Mouse (Mus musculus) macrophage (primary cell): Measurements from ENCODE around the gene Ralgps1. TPM values are rescaled to one million over a fixed set of nuclear protein-coding genes. Genes with fewer than 3 reads are reported as not detected.
"Not testable (repeated sequence)": the region's sequence is repeated elsewhere in the genome, so short reads cannot be mapped to it uniquely, and the experiment has no call there.

Experiments used
- H3K27ac ChIP-seq: fragments of 350-480 bp; formaldehyde crosslinking; 2 replicates; pipeline ENCODE4 v1.9.0; 2021
- H3K36me3 ChIP-seq: fragments of 350-480 bp; formaldehyde crosslinking; 2 replicates; pipeline ENCODE4 v1.9.0; 2021; ENCODE audit errors: inconsistent target
- H3K4me3 ChIP-seq: fragments of 350-480 bp; formaldehyde crosslinking; 2 replicates; pipeline ENCODE4 v1.9.0; 2021; ENCODE audit errors: inconsistent target
- H3K79me2 ChIP-seq: fragments of 350-480 bp; formaldehyde crosslinking; 2 replicates; pipeline ENCODE4 v1.9.0; 2021; ENCODE audit errors: inconsistent target
- WGBS: methylation state at CpG from one replicate; pipeline ENCODE4 v1.1.7; 2026; ENCODE audit warnings: inconsistent platforms; ENCODE audit not compliant: missing documents; 5-methylcytosine and 5-hydroxymethylcytosine counted together
- polyA plus RNA-seq: library from polyadenylated mRNA; stranded (reverse); fragments of 250-400 nt; gene quantifications from 3 replicates; pipeline ENCODE4 v1.2.4, GENCODE M21; 2018; ENCODE audit warnings: inconsistent platforms

Ralgps1 gene
- polyA plus RNA-seq, 1 experiment from 2014 or later: 2.3 TPM

DNA sequence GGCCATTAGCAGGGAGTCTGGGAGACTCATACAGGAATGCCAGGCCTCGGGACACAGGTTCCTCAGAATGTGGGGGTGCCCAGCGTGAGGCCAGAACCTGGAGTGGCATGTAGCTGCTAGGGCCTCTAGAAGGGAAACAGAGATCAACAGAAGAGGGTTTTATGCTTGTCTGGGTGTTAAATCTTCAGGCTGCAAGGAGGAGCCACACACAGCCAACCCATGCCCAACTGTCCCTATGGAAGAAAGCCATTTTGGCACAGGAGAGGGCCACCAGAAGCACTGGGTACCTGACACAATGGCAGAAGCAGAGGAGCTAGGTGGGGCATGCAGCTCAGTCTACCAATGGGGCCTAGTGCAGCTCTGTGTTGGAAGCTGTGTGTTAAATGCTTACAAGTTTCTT is 21.7 kb downstream of the Ralgps1 start:
- WGBS: 56% methylated on average over 2 of the region's 2 CpGs
- no peak overlapping the region for H3K27ac ChIP-seq
- no peaks in the 10 kb centered on the region for H3K36me3 ChIP-seq
- H3K4me3 ChIP-seq: no peak overlapping the region
- no peaks in the 10 kb centered on the region for H3K79me2 ChIP-seq

DNA sequence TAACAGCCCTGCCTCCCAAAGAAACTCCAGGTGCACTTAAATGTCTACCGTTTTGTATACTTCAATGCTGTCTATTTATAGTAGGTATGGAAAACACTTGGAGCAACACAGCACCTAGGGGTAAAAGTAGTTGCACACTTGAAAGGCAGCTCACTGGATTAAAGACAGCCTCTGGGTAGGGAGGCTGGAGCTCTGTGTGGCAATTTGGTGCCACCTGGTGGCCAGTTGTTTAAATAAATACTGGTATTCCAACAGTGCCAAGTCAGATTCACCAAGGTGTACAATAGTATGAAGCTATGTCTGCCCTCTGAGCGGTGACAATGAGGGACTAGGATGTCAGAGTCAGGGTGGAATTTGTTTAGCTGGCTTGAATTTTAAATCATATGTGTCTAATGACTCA is 22.2 kb downstream of the Ralgps1 start:
- H3K4me3 ChIP-seq: no peak overlapping the region
- no peaks in the 10 kb centered on the region for H3K36me3 ChIP-seq
- no peaks in the 10 kb centered on the region for H3K79me2 ChIP-seq
- no peak overlapping the region for H3K27ac ChIP-seq
- 38% methylated on average over 2 of the region's 2 CpGs for WGBS

DNA sequence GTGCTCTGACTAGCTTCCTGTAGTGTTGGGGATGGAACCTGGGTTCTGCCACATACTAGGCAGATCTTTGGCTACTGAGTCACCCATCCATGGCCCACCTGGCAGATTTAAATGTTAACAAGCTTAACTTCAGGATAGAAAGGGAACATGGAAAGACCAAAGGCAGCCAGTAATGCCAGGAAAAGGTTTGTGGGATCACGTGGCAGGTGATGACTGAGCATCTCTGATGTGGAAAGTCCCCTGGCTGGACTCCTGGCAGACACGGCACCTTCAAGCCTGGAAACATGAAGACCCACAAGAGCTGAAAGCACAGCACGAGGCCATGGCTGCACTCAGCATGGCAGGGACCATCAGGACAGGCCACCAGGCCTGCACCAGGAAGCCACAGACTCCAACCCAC is 23.0 kb downstream of the Ralgps1 start:
- H3K4me3 ChIP-seq: no peak overlapping the region
- no peaks in the 10 kb centered on the region for H3K79me2 ChIP-seq
- H3K36me3 ChIP-seq: no peaks in the 10 kb centered on the region
- no peak overlapping the region for H3K27ac ChIP-seq
- WGBS: 88% methylated on average over 3 of the region's 3 CpGs

DNA sequence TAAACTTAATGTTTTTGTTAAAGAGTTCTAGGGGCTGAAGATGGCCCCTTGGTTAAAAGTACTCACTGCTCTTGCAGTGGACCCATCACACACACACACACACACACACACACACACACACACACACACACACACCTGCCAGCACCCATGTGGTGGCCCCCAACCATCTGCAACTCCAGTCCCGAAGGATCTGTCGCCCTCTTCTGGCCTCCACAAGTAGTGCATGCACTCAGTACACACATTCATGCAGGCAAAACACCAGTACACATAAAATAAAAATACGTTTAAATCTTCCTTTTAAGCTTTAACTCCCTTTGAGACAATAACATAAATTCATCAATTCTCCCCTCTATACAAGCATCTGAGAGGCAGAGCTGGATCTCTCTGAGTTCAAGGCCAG is 23.7 kb downstream of the Ralgps1 start:
- H3K27ac ChIP-seq: no peak overlapping the region
- H3K4me3 ChIP-seq: no peak overlapping the region
- H3K79me2 ChIP-seq: no peaks in the 10 kb centered on the region
- WGBS: 30% methylated on average over 3 of the region's 3 CpGs
- no peaks in the 10 kb centered on the region for H3K36me3 ChIP-seq

DNA sequence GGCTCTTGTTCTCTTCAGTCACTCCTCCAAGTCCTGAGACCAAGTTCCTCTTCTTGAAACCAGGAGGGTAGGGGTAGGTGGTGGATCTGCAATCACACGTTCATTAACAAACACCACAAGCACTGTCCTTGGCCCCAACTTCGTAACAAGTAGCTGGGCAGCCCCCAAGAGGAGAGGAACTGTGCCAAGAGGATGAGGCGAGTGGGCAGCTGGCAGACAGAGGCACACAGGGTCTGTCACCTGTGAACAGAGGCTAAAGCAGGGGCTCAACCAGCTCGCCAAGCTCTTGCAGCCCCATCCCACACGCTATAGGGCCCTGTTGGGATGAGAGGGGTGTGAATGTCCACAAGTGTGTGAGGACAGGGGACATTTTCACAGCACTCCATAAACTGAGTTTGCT is 24.5 kb downstream of the Ralgps1 start:
- Histone ChIP-seq H3K4me3 (no peak overlapping the region), H3K27ac (no peak overlapping the region), H3K79me2 (no peaks in the 10 kb centered on the region), H3K36me3 (no peaks in the 10 kb centered on the region)
- 64% methylated on average over 5 of the region's 5 CpGs for WGBS

DNA sequence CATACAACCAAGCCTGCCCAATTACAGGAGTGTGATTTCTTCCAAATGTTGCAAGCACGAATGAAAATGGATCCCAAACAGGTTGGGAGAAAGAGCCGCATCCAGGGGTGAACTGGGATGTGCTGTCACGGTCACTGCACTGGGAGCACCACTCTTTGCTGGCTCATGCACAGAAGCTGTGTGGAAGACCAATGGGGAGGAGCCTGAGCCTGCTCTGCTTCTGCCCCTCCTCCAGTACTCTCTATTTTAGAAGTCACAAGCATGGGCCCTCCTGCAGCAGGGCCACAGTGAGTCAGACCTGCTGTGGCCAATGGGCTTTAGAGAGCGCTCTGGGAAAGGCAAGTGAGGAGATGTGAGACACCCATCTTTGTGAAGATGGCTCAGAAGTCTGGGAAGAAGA is 25.3 kb downstream of the Ralgps1 start:
- 97% methylated on average over 4 of the region's 4 CpGs for WGBS

DNA sequence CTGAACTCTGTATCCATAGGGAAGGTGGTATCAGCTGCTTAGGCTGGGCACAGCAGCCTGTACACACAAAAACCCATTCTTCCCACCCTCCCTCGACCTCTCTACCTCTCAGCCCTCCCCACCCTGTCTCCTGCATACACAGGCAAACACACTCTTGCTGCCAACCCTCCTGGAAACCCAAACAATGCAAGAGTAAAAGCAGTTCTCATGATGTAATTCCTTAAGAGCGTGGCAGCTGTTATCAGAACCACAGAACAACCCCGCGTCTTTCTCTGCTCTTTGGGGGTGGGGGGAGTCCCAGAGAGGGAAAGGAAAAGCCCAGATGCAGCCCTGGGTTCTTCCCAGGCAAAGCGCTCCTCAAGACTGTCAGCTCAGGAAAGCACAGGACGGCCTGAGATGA is 25.8 kb downstream of the Ralgps1 start:
- no peak overlapping the region for H3K4me3 ChIP-seq
- no peaks in the 10 kb centered on the region for H3K36me3 ChIP-seq
- H3K79me2 ChIP-seq: no peaks in the 10 kb centered on the region
- WGBS: 88% methylated on average over 6 of the region's 6 CpGs
- H3K27ac ChIP-seq: no peak overlapping the region

More for the DNA sequence above, 25.3 kb downstream of the Ralgps1 start:
- Histone ChIP-seq H3K27ac (no peak overlapping the region), H3K36me3 (no peaks in the 10 kb centered on the region), H3K4me3 (no peak overlapping the region), H3K79me2 (no peaks in the 10 kb centered on the region)

DNA sequence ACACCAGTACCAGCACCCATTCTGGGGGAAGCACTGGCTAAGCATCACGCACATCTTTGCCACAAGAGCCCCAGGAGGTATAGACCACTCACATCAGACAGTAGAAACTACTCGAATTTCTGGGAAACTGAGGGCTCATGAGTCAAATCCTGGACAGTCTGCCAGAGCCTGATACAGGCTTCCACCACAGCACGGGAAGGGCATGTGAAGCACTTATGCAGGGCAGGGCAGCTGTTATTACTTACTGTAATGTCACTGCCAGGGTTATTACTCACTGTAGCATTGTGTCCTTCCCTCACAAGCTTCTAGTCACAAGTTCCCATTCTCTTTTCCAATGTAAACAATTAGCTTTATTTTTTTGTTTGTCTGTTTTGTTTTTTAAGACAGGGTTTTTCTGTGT is 27.9 kb downstream of the Ralgps1 start:
- no peak overlapping the region for H3K27ac ChIP-seq
- no peaks in the 10 kb centered on the region for H3K79me2 ChIP-seq
- 93% methylated on average over 3 of the region's 3 CpGs for WGBS
- H3K4me3 ChIP-seq: no peak overlapping the region
- H3K36me3 ChIP-seq: no peaks in the 10 kb centered on the region

DNA sequence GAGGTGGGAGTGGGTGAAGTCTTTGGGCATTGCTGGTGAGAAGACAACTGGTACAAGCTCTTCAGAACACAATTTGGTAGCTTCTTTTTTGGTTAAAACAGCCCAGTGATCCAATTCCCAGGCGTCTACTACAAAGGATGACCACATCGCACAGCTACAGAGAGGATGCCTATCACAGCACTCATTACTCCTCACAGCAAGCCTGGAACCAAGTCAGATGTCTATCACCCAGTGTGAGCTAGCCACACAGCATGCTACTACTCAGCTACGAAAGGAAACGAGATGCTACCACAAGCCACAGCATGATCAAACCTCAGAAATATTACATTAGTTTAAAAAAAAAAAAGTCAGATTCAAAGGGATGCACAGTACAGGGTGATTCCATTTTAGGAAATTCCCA is 29.1 kb downstream of the Ralgps1 start:
- Histone ChIP-seq H3K27ac (no peak overlapping the region), H3K79me2 (no peaks in the 10 kb centered on the region), H3K36me3 (no peaks in the 10 kb centered on the region), H3K4me3 (no peak overlapping the region)
- WGBS: 25% methylated on average over 4 of the region's 4 CpGs

DNA sequence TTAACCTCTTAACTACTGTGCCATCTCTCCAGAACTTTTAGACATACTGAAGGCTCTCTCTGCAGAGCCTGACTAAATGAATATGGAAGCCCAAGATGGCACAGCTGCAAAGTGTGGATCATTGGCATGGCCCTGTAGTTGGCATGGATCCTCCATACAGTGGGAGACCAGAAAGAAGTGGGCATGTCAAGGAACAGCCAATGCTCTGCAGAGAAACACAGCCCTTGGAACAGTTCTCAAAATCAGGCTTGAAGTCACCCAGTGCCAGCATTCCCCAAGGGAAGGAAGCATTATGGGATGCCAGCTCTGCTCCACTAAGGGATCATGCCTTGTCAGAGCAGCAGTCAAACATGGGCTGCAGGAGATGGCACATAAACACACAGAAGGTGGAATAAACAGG is 35.5 kb downstream of the Ralgps1 start:
- Histone ChIP-seq H3K36me3 (no peaks in the 10 kb centered on the region), H3K27ac (no peak overlapping the region), H3K79me2 (no peaks in the 10 kb centered on the region), H3K4me3 (no peak overlapping the region)

DNA sequence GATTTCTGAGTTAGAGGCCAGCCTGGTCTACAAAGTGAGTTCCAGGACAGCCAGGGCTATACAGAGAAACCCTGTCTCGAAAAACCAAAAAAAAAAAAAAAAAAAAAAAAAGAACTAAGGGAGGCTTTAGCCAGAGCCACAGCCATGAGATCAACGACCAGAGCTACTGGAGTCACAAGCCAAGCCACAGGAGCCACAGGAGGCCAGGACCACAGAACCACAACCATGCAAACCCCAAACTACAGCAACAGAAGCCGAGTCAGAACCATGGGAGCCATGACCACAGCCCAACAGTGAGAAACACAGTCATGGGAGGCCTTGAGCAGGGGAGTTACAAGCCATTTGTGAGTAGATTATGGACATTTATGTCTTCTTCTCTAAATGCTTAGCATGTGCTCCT is 41.7 kb downstream of the Ralgps1 start:
- WGBS: 18% methylated on average over 2 of the region's 3 CpGs
- no peak overlapping the region for H3K27ac ChIP-seq
- no peaks in the 10 kb centered on the region for H3K79me2 ChIP-seq
- no peaks in the 10 kb centered on the region for H3K36me3 ChIP-seq
- no peak overlapping the region for H3K4me3 ChIP-seq

DNA sequence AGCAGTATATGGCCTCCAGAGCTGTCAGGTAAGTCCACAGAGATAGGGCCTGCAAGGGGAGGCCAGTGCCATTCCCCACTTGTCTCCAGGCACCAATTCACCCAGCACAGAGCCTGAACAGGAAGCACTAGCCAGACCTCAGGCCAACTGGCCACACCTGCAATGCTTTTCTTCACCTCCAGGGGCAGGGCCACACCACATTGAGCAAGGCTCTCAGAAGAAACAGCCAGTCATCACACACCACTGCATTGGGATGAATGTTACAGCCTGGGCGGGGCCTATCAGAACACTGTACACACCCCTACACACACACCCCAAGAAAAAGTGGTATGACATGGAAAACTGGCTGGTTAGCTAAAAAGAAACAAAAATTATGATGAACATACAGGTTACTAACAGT is 42.3 kb downstream of the Ralgps1 start:
- H3K79me2 ChIP-seq: no peaks in the 10 kb centered on the region
- 100% methylated on average over 1 of the region's 1 CpGs for WGBS
- no peaks in the 10 kb centered on the region for H3K36me3 ChIP-seq
- H3K27ac ChIP-seq: no peak overlapping the region
- no peak overlapping the region for H3K4me3 ChIP-seq

DNA sequence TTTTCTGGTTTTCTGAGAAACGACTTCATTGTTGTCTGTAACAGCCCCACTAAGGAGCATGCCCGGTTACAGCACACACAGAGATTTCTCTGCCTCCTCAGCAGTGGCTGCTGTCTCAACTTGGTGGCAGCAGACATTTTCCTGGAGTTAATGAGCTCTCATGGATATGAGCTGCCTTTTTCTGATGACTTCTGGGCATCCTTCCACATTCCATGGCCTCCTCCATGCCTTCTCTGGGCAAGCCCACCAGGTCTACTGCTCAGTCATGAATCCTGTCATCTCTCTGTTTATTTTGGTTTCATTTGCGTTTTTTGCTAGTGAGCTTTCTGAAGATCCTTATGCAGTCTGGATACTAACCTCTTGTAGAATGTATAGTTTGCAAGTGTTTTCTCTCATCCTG is 45.9 kb downstream of the Ralgps1 start:
- Histone ChIP-seq H3K4me3 (no peak overlapping the region), H3K79me2 (no peaks in the 10 kb centered on the region), H3K36me3 (no peaks in the 10 kb centered on the region), H3K27ac (no peak overlapping the region)
- 89% methylated on average over 3 of the region's 3 CpGs for WGBS

DNA sequence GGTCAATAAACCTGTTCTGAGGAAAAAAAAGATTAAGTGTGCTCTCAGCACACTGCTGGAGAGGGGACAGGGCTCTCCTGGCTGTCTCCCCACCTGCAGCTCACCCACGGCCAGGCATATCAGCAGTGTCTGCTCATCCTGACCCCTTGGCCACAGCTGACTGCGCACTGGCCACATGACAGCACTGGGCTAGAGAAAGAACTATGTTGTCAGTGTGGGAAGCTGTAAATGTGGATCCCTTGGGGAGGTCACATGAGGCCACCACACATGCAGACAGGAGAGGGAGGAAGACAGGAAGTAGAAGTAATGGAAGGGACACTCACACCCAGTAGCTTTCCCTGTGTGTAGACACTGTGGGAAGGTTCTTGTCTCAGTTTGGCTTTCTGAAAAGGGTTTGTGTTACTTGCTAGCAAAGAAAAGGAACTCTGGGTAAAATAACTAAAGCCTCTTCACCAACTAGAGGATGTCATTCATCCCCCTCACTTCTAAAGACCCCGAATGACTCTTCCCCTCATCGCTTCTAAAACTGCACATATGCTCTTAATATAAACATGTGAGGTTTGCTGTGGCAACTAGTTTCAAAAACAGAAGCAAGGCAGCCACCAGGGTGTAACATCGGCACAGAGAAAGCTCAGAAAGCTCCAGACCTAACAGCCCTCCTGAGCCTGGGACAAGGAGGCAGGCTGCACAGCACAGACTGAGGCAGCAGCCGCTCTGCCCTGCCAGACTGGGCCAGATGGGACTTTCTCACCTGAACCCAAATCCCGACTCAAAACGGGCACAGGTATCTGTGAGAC is 47.3 kb downstream of the Ralgps1 start:
- WGBS: 94% methylated on average over 8 of the region's 8 CpGs
- H3K27ac ChIP-seq: no peak overlapping the region
- no peaks in the 10 kb centered on the region for H3K79me2 ChIP-seq
- H3K4me3 ChIP-seq: no peak overlapping the region
- H3K36me3 ChIP-seq: no peaks in the 10 kb centered on the region

DNA sequence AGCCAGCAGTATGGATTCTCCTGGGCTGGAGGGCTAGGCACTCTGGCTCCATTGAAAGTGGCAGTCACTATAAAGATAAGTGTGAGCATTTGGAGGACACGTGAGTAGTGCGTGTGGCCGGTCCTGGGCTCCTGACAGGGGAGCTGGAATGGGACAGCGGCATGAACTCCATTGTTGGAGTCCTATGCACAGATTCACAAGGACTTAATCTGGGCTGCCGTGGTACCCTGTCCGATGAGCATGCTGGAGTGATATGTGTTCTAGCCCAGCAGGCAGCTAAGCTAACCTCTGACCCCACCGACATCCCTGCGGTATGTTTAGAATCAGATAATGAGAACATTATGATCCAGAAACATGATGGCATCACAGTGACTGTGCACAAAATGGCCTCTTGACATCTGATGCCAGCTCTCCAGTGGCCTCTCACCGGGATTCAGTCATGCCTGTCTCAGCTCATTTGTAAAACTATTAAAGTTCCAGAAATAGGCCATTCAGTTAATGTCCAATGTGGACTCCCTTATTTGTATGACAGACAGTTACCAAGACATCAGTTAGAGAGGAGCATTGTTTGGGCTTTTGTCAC is 48.2 kb downstream of the Ralgps1 start:
- not testable (repeated sequence) for H3K79me2 ChIP-seq, H3K27ac ChIP-seq, H3K36me3 ChIP-seq, H3K4me3 ChIP-seq
- WGBS: 96% methylated on average over 9 of the region's 9 CpGs

DNA sequence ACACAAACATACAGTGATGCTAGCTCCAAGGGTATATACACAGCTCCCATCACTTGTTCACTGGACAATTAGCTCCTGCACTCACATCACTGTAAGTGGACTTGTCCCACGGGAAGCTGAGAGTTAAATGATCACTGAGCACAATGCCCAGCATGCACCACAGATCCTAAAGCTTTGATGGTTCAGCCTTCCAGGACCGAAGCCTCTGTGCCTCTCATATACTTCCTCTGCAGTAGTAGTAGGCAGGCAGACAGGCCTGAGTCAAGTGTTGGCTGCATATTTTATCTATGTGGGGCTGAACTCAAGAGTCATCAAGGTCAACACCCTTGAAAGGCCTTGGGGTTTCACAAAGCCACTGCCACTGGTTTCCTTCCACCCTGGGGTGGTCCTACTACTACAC is 49.6 kb downstream of the Ralgps1 start:
- Histone ChIP-seq H3K27ac (no peak overlapping the region), H3K4me3 (no peak overlapping the region), H3K79me2 (no peaks in the 10 kb centered on the region), H3K36me3 (no peaks in the 10 kb centered on the region)
- WGBS: 91% methylated on average over 2 of the region's 2 CpGs
